ENCODE assay signal across 25 mouse cellular contexts in genomic region chr12:39757975-39758374, GRCm38 (mm10).
"Had no signal": no experiment of that assay in that cellular context is flagged by ENCODE, and none has a peak within 500 bp of the region (broad histone marks: within the 10 kb centered on the region; RNA-seq: fewer than 3 reads in every experiment).

No protein-coding gene starts in this region.

- DNase-seq: cerebellum, adult 8-10 months; cerebellum, adult 9-10 months; cerebellum, adult 9-11 months; cerebellum, postnatal 10 days; cerebellum, postnatal 14 days; cerebellum, postnatal 25 days; cerebellum, postnatal 36 days; embryo, embryonic 11 days; forebrain, postnatal 0 days; gastrocnemius, adult 2 months; gastrocnemius, postnatal 10 days; gastrocnemius, postnatal 14 days; gastrocnemius, postnatal 25 days; gastrocnemius, postnatal 36 days; heart, adult 18-20 months; heart, adult 2 months had no signal

- H3K27ac ChIP-seq: embryonic facial prominence, embryonic 10.5 days; embryonic facial prominence, embryonic 12.5 days; embryonic facial prominence, embryonic 13.5 days; embryonic facial prominence, embryonic 15.5 days; forebrain, embryonic 10.5 days; forebrain, embryonic 12.5 days; forebrain, embryonic 13.5 days; forebrain, embryonic 15.5 days; gastrocnemius, adult 2 months; heart, adult 2 months had no signal

- H3K4me1 ChIP-seq: embryonic facial prominence, embryonic 10.5 days; embryonic facial prominence, embryonic 12.5 days; embryonic facial prominence, embryonic 13.5 days; embryonic facial prominence, embryonic 15.5 days; forebrain, embryonic 10.5 days; forebrain, embryonic 12.5 days; forebrain, embryonic 13.5 days; forebrain, embryonic 15.5 days had no signal

- H3K4me2 ChIP-seq: embryonic facial prominence, embryonic 12.5 days; embryonic facial prominence, embryonic 13.5 days; embryonic facial prominence, embryonic 15.5 days; forebrain, embryonic 12.5 days; forebrain, embryonic 13.5 days; forebrain, embryonic 15.5 days had no signal

- H3K9ac ChIP-seq: embryonic facial prominence, embryonic 12.5 days; embryonic facial prominence, embryonic 13.5 days; embryonic facial prominence, embryonic 15.5 days; forebrain, embryonic 12.5 days; forebrain, embryonic 13.5 days; forebrain, embryonic 15.5 days; forebrain, postnatal 0 days had no signal

- H3K36me3 ChIP-seq: embryonic facial prominence, embryonic 10.5 days; embryonic facial prominence, embryonic 12.5 days; embryonic facial prominence, embryonic 13.5 days; embryonic facial prominence, embryonic 15.5 days; forebrain, embryonic 10.5 days; forebrain, embryonic 12.5 days; forebrain, embryonic 15.5 days had no signal

- H3K27me3 ChIP-seq: embryonic facial prominence, embryonic 12.5 days; embryonic facial prominence, embryonic 13.5 days; embryonic facial prominence, embryonic 15.5 days; forebrain, embryonic 12.5 days; forebrain, embryonic 13.5 days; forebrain, embryonic 15.5 days had no signal

- H3K9me3 ChIP-seq: embryonic facial prominence, embryonic 10.5 days; embryonic facial prominence, embryonic 12.5 days; embryonic facial prominence, embryonic 13.5 days; embryonic facial prominence, embryonic 15.5 days; forebrain, embryonic 10.5 days; forebrain, embryonic 12.5 days; forebrain, embryonic 13.5 days; forebrain, embryonic 15.5 days had no signal

- H3K4me3 ChIP-seq: embryonic facial prominence, embryonic 10.5 days; embryonic facial prominence, embryonic 12.5 days; embryonic facial prominence, embryonic 13.5 days; embryonic facial prominence, embryonic 15.5 days; erythroblast, embryonic 14.5 days; forebrain, embryonic 10.5 days; forebrain, embryonic 12.5 days; forebrain, embryonic 13.5 days; forebrain, embryonic 15.5 days; gastrocnemius, adult 2 months; heart, adult 2 months had no signal
